In the genomic region with DNA sequence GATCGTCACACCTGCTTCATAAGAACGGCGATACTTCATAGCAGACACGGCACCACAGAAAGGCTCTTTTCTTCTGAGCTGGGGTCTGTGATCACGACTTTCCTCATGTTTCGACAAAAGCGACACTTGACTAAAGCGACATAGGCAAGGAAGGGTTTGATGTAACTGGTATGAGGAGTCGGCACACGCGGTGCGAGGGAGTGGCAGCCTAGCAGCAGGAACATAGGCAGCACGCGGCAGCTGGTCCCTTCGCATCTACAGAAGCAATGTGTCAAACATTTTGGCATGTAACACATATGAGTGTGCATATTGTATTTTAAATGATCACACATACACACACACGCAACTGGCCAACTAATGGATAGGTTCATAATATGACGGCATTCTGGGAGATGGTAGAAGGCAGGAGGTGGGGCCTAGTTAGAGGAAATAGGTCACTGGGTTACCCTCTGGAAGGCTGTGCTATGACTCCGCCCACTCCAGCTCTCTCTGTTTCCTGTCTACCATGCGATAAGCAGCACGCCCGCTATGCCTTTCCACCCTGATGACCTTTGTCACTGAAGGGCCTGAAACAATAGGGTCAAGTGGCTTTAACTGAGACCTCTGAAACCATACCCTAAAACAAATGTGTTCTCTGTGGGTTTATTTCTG, we compare ENCODE assay signal across 11 mouse cellular contexts.
DNase-seq lines count a peak whose midpoint lies in the region; ATAC-seq and TF ChIP-seq lines count a peak whose summit lies in the region.
"Had no signal": no experiment of that assay in that cellular context is flagged by ENCODE, and none has a peak within 500 bp of the region (broad histone marks: within the 10 kb centered on the region; RNA-seq: fewer than 3 reads in every experiment).

No protein-coding gene starts in this region.

- no peaks in the 10 kb centered on the region; the same call in 1 of the 2 replicates for H3K79me2 ChIP-seq in MEL (ENCODE audit: control insufficient read depth, insufficient read depth, low read length, poor library complexity)

- no peak overlapping the region for H3K27ac ChIP-seq in heart, postnatal 0 days (ENCODE audit: low read depth)
- peak overlapping the region; percentile 84 for H3K27ac ChIP-seq in MEL (ENCODE audit: control insufficient read depth, low read depth, low read length)
- H3K27ac ChIP-seq in stomach, postnatal 0 days (replicated peaks) = no peak overlapping the region
- H3K27ac ChIP-seq: embryonic facial prominence, embryonic 15.5 days; limb, embryonic 12.5 days had no signal

- no peaks in the 10 kb centered on the region for H3K9me3 ChIP-seq in heart, postnatal 0 days (replicated peaks; ENCODE audit: control insufficient read depth, low read length)
- H3K9me3 ChIP-seq in MEL (replicated peaks; ENCODE audit: insufficient read depth, low read length) = no peaks in the 10 kb centered on the region
- no peaks in the 10 kb centered on the region for H3K9me3 ChIP-seq in stomach, postnatal 0 days (ENCODE audit: control insufficient read depth, low read length)
- H3K9me3 ChIP-seq: embryonic facial prominence, embryonic 15.5 days; limb, embryonic 12.5 days had no signal

- no peak for TF ChIP-seq RAD21 in MEL (IDR thresholded peaks at IDR 0.05; ENCODE audit: low read depth, low read length)

- peak overlapping the region; percentile 15; the same call in 1 of the 2 replicates for H3K4me2 ChIP-seq in heart, postnatal 0 days (ENCODE audit: low read depth, low read length)
- H3K4me2 ChIP-seq in stomach, postnatal 0 days (replicated peaks; ENCODE audit: low read depth) = no peak overlapping the region
- H3K4me2 ChIP-seq: embryonic facial prominence, embryonic 15.5 days; limb, embryonic 12.5 days had no signal

- 80% methylated on average over 21 of the region's 21 CpGs for WGBS in heart, postnatal 0 days
- WGBS in stomach, postnatal 0 days = 86% methylated on average over 21 of the region's 21 CpGs

- H3K9ac ChIP-seq in heart, postnatal 0 days (replicated peaks; ENCODE audit: low read depth, low read length) = no peak overlapping the region
- H3K9ac ChIP-seq in MEL (ENCODE audit: control insufficient read depth, low read depth, low read length, poor library complexity, severe bottlenecking) = peak overlapping the region; percentile 85
- no peak overlapping the region for H3K9ac ChIP-seq in stomach, postnatal 0 days (ENCODE audit: low read length)
- H3K9ac ChIP-seq: embryonic facial prominence, embryonic 15.5 days; limb, embryonic 12.5 days had no signal

- DNase-seq in heart, postnatal 0 days (ENCODE audit: low spot score) = no peak
- DNase-seq in heart, adult 18-20 months = no peak
- peak; percentile 94 for DNase-seq in MEL (ENCODE audit: low read depth, low spot score)
- DNase-seq in stomach, postnatal 0 days (ENCODE audit: low spot score) = peak; percentile 25
- DNase-seq in lung, adult 18-20 months = no peak
- DNase-seq in right cerebral cortex, adult 18-20 months = no peak
- DNase-seq in left cerebral cortex, postnatal 36 days (ENCODE audit: low spot score in 2 of 2) = no peak
- DNase-seq: kidney, adult 8-10 months had no signal

- intact Hi-C loops in left cerebral cortex, postnatal 36 days (cut with DNase I) = no loop called here

- no peak for ATAC-seq in heart, postnatal 0 days (ENCODE audit: insufficient read depth, low read depth)
- ATAC-seq in inflammation-experienced regulatory T-cells, adult 6 months = peak; percentile 87
- ATAC-seq in stomach, postnatal 0 days (ENCODE audit: low FRiP score, low TSS enrichment) = peak; percentile 56; the same call in 1 of the 2 replicates

- peak in 1 of 2 experiments; percentile 86; a peak in 2 of 4 replicates for TF ChIP-seq POLR2A in MEL (IDR thresholded peaks at IDR 0.05; ENCODE audit: control insufficient read depth in 1 of 2, insufficient read depth in 1 of 2, low read depth in 1 of 2, low read length in 2 of 2, poor library complexity in 1 of 2)

- no peak overlapping the region for H3K4me3 ChIP-seq in heart, postnatal 0 days (ENCODE audit: low read depth, low read length)
- peak overlapping the region; percentile 81 to 89 for H3K4me3 ChIP-seq in MEL (ENCODE audit: control insufficient read depth in 1 of 2, insufficient read depth in 1 of 2, low read depth in 2 of 2, low read length in 2 of 2)
- no peak overlapping the region for H3K4me3 ChIP-seq in stomach, postnatal 0 days (ENCODE audit: low read depth, low read length)
- H3K4me3 ChIP-seq: embryonic facial prominence, embryonic 15.5 days; limb, embryonic 12.5 days had no signal

- TF ChIP-seq CTCF in heart, postnatal 0 days (IDR thresholded peaks at IDR 0.05; ENCODE audit: low read depth) = no peak
- no peak for TF ChIP-seq CTCF in MEL (IDR thresholded peaks at IDR 0.05 in 2 of 3, conservative IDR thresholded peaks at IDR 0.05 in 1 of 3; ENCODE audit: control insufficient read depth in 1 of 3, insufficient read depth in 1 of 3, low read depth in 2 of 3, low read length in 3 of 3, poor library complexity in 1 of 3, severe bottlenecking in 1 of 3)
- TF ChIP-seq CTCF in stomach, postnatal 0 days (IDR thresholded peaks at IDR 0.05; ENCODE audit: low read depth) = no peak

- peaks cover 16% of the 10 kb centered on the region for H3K4me1 ChIP-seq in heart, postnatal 0 days (ENCODE audit: control insufficient read depth, insufficient read depth)
- peaks cover 2 to 10% of the 10 kb centered on the region in 2 experiments; a peak in 3 of 4 replicates for H3K4me1 ChIP-seq in MEL (ENCODE audit: control insufficient read depth in 1 of 2, insufficient read depth in 2 of 2, low read length in 2 of 2)
- H3K4me1 ChIP-seq in stomach, postnatal 0 days (replicated peaks; ENCODE audit: control insufficient read depth, insufficient read depth) = no peaks in the 10 kb centered on the region
- H3K4me1 ChIP-seq: embryonic facial prominence, embryonic 15.5 days; limb, embryonic 12.5 days had no signal

- no peak for TF ChIP-seq EP300 in heart, postnatal 0 days (IDR thresholded peaks at IDR 0.05; ENCODE audit: low read depth)
- TF ChIP-seq EP300 in MEL (IDR thresholded peaks at IDR 0.05; ENCODE audit: low read depth in 1 of 2, low read length in 2 of 2) = peak; percentile 29 to 41; a peak in 2 of 4 replicates
- TF ChIP-seq EP300 in stomach, postnatal 0 days (optimal IDR thresholded peaks at IDR 0.05) = no peak

- H3K27me3 ChIP-seq in heart, postnatal 0 days (ENCODE audit: control insufficient read depth, insufficient read depth, low read length) = no peaks in the 10 kb centered on the region
- no peaks in the 10 kb centered on the region for H3K27me3 ChIP-seq in MEL (ENCODE audit: control insufficient read depth in 1 of 2, insufficient read depth in 2 of 2, low read length in 2 of 2)
- no peaks in the 10 kb centered on the region for H3K27me3 ChIP-seq in stomach, postnatal 0 days (ENCODE audit: control insufficient read depth, insufficient read depth, low read length)
- H3K27me3 ChIP-seq: embryonic facial prominence, embryonic 15.5 days; limb, embryonic 12.5 days had no signal

- H3K36me3 ChIP-seq in heart, postnatal 0 days (replicated peaks; ENCODE audit: control insufficient read depth, insufficient read depth, low read length) = no peaks in the 10 kb centered on the region
- H3K36me3 ChIP-seq in MEL (ENCODE audit: control insufficient read depth in 1 of 2, insufficient read depth in 2 of 2, low read length in 2 of 2) = peaks cover 0 to 8% of the 10 kb centered on the region in 2 experiments; a peak in 2 of 4 replicates
- H3K36me3 ChIP-seq in stomach, postnatal 0 days (ENCODE audit: control insufficient read depth, insufficient read depth, low read length) = no peaks in the 10 kb centered on the region
- H3K36me3 ChIP-seq: embryonic facial prominence, embryonic 15.5 days; limb, embryonic 12.5 days had no signal

TF ChIP-seq in MEL, 35 proteins besides CTCF, POLR2A, EP300 and RAD21 (continues in another document):
- TF ChIP-seq MAFK (IDR thresholded peaks at IDR 0.05; ENCODE audit: borderline replicate concordance, low read depth, low read length) (no peak), HCFC1 (IDR thresholded peaks at IDR 0.05; ENCODE audit: low read depth, low read length) (peak; percentile 66), SMC3 (IDR thresholded peaks at IDR 0.05; ENCODE audit: low read depth, low read length) (no peak), MXI1 (IDR thresholded peaks at IDR 0.05; ENCODE audit: low read depth, low read length) (peak; percentile 66), NRF1 (IDR thresholded peaks at IDR 0.05; ENCODE audit: insufficient read depth, low read depth, low read length, poor library complexity, severe bottlenecking) (no peak), USF2 (IDR thresholded peaks at IDR 0.05; ENCODE audit: borderline replicate concordance in 1 of 2, insufficient read depth in 1 of 2, low read depth in 1 of 2, low read length in 2 of 2) (no peak), TBP (IDR thresholded peaks at IDR 0.05; ENCODE audit: low read depth, low read length) (peak; percentile 79), KAT2A (conservative IDR thresholded peaks at IDR 0.05; ENCODE audit: low read depth, low read length) (no peak), TCF12 (IDR thresholded peaks at IDR 0.05; ENCODE audit: low read depth, low read length) (peak; percentile 53), TAL1 (IDR thresholded peaks at IDR 0.05; ENCODE audit: low read length) (peak; percentile 64), BHLHE40 (IDR thresholded peaks at IDR 0.05; ENCODE audit: borderline replicate concordance, low read depth, low read length) (no peak), UBTF (IDR thresholded peaks at IDR 0.05; ENCODE audit: borderline replicate concordance, insufficient read depth, low read depth, low read length) (no peak), CHD2 (IDR thresholded peaks at IDR 0.05; ENCODE audit: low read length) (no peak), USF1 (IDR thresholded peaks at IDR 0.05; ENCODE audit: low read depth, low read length) (no peak), JUND (IDR thresholded peaks at IDR 0.05; ENCODE audit: low read depth, low read length) (no peak), ZMIZ1 (IDR thresholded peaks at IDR 0.05; ENCODE audit: low read depth, low read length) (no peak; the same call in 1 of the 2 replicates), GABPA (IDR thresholded peaks at IDR 0.05; ENCODE audit: low read depth, low read length) (no peak), MAX (IDR thresholded peaks at IDR 0.05; ENCODE audit: low read length) (peak; percentile 16; the same call in 1 of the 2 replicates), NELFE (IDR thresholded peaks at IDR 0.05; ENCODE audit: low read depth, low read length) (peak; percentile 74), CHD1 (IDR thresholded peaks at IDR 0.05; ENCODE audit: low read depth, low read length) (no peak), MYB (IDR thresholded peaks at IDR 0.05; ENCODE audit: low read depth, low read length) (no peak), E2F4 (IDR thresholded peaks at IDR 0.05; ENCODE audit: borderline replicate concordance, low read depth, low read length) (no peak), POLR2AphosphoS5 (IDR thresholded peaks at IDR 0.05; ENCODE audit: borderline replicate concordance, low read depth, low read length) (no peak; the same call in 1 of the 2 replicates), POLR2AphosphoS2 (IDR thresholded peaks at IDR 0.05; ENCODE audit: low read length) (peak; percentile 71; the same call in 1 of the 2 replicates)

Comparison
In these comparisons a context has a peak if more than half of its experiments do, and no peak if none do; other contexts are left out.
1. DNase-seq: peak in MEL (single experiment) and stomach, postnatal 0 days (single experiment); none in heart, postnatal 0 days (single experiment), heart, adult 18-20 months (0 of 2), lung, adult 18-20 months (0 of 2), right cerebral cortex, adult 18-20 months (single experiment) and left cerebral cortex, postnatal 36 days (0 of 2).
2. H3K4me3 ChIP-seq: peak in MEL (2 of 2); none in heart, postnatal 0 days (single experiment) and stomach, postnatal 0 days (single experiment).